Mouse (Mus musculus): ENCODE measurements around the gene Ppm1a.
A peak's percentile ranks its signal among the peaks of the same experiment; 100 is the strongest.

Ppm1a gene

GRCm38 (mm10) chr12:72757086-72757485 lies at the start of gene Ppm1a:
Gene Ppm1a (plus strand): TSS chr12:72757455.
- DNase-seq (ENCODE audit: low spot score in 2 of 2), result no peak

- DNase-seq (ENCODE audit: low spot score in 2 of 2), result no peak
Observed at GRCm38 (mm10) chr12:72709981-72710380, 47.3 kb upstream of the Ppm1a start.

GRCm38 (mm10) chr12:72714896-72715295 lies 42.4 kb upstream of the Ppm1a start:
- no peak for DNase-seq (ENCODE audit: low spot score in 2 of 2)

GRCm38 (mm10) chr12:72715846-72716245 lies 41.4 kb upstream of the Ppm1a start:
- DNase-seq (ENCODE audit: low spot score in 2 of 2), result no peak

- no peak for DNase-seq (ENCODE audit: low spot score in 2 of 2)
Observed at GRCm38 (mm10) chr12:72719046-72719445, 38.2 kb upstream of the Ppm1a start.

DNA sequence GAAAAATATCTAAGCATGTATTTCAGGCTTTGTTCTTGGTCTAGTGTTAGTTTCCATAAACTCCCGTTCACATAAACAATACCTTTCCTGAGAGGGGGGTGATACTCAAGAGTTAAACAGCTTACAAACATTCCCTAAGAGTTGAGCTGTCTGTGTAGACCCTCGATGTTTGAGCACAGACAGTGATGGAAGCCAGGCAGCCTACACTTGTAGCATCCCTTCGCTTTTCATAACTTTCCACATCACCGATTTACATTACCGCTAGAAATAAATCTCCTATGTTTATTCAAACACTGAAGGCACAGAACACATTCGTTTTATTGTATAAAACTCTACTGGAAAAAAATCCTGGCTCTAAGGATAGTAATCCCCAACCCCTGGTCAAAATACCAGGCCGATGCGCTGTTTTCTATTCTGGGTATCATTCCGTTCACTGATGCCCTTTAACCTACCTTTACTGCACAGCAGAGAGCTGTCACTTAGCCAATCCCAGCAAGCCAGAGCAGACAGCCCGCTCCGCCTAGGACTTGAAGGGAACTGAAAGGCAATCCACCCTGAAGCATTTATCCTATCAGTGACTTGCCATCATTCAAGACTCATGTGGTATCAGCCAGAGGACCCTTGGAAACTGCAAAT lies 37.7 kb upstream of the Ppm1a start:
- DNase-seq (ENCODE audit: low spot score in 2 of 2), result no peak

GRCm38 (mm10) chr12:72721710-72722109 lies 35.5 kb upstream of the Ppm1a start:
- DNase-seq (ENCODE audit: low spot score in 2 of 2), result no peak

GRCm38 (mm10) chr12:72723965-72724364 lies 33.3 kb upstream of the Ppm1a start:
- DNase-seq (ENCODE audit: low spot score in 2 of 2), result no peak

DNA sequence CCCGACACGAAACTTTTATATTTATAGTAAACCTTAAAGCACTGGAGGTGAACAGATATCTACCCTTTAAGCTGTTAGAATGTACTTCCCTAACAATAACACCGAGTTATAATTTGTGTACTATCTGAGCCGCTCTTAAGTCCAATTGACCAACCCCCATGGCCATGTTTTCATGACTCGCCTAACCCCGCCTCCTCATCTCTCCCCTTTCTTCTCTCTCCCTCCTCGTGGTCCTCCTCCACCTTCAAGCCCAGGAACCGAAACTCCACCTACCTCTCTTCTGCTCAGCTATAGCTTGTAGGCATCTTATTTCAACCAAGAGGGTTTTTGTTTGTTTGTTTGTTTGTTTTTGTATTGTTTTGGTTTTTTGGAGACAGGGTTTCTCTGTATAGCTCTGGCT lies 30.2 kb upstream of the Ppm1a start:
- no peak for DNase-seq (ENCODE audit: low spot score in 2 of 2)

GRCm38 (mm10) chr12:72727611-72728010 lies 29.6 kb upstream of the Ppm1a start:
- DNase-seq (ENCODE audit: low spot score in 2 of 2), result no peak

GRCm38 (mm10) chr12:72734112-72734511 lies 23.1 kb upstream of the Ppm1a start:
- DNase-seq (ENCODE audit: low spot score in 2 of 2), result no peak

- DNase-seq (ENCODE audit: low spot score in 2 of 2), result no peak
Observed at GRCm38 (mm10) chr12:72741176-72741575, 16.1 kb upstream of the Ppm1a start.

DNA sequence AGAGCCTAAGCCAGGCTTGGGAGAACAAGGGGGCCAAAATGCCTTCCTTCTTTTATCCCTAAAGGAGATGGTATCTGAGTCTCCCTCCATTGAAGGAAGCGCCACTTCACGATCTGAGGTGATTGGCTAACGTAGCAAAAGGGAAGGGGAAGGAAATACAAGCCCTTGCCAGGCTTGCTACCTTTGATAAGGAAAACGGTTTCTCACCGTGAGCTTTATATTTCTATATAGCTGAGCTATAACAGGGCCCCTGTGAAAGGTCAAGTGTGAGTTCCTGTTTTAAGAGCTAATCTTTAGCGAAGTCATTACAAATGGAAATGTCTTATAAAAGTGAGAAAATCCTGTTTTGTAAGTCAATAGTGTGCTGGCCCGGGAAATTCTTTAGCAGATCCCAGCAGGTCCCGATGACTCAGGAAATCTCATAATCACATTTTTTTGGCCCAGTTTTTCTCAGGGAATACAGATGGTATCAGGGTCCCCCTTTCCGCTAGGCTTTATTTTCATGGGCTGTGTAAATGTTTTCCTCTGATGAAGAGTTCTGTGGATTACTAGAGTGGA lies 12.4 kb upstream of the Ppm1a start:
- DNase-seq (ENCODE audit: low spot score in 2 of 2), result no peak

DNA sequence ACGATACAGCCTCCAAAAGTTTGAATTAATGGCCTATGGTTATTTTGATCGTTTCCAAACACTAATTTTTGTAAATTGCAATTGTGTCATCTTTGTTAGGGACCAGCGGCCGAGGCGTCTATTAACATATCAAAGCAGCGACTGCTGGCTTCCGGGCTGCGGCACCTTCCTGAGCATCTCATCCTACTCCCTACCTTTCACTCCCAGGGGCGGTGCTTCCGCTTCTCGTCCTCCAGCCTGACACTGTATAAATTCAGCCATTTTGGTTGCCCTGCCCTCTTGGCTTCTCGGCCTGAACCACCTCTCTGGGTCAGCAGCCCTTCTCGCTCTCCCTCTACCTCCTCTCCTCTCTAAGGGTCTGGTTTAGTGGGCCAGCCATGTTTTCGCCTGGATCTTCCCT lies 11.8 kb upstream of the Ppm1a start:
- DNase-seq (ENCODE audit: low spot score in 2 of 2), result no peak

DNA sequence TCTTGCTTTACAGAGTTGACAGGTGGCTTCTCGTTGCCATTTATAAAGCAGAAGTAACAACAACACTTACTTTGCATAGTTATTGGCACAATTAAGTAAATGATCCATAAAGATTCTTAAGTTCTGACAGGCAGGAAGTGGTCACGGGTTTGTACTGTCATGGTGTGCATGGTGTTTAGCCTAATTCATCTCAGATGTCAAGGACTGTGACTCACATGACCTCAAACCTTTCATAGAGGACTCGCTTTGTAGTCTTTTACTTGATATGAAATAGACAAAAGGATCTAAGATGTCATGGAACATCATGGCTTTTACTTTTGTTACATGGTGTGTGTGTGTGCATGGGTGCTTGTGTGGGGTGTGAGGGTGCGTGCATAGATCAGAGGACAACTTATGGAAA lies 8.9 kb upstream of the Ppm1a start:
- DNase-seq (ENCODE audit: low spot score in 2 of 2), result no peak

DNA sequence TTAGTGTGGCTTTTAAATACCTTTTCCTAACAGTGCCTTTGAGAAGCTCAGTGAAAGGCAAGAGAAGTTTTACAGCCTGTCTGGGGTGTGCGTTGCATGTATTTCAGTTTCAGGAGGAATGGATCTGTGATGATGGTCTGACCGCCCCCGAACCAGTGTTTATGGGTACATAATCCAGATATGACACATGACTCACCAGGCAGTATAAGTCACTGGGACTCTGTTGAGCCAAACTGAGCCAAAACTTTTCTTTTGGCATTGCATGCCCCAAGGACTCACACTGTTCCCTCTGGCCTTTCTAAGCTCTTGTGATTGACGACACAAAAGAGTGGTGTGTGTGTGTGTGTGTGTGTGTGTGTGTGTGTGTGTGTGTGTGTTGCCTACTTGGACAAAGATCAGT lies 8.4 kb upstream of the Ppm1a start:
- DNase-seq (ENCODE audit: low spot score in 2 of 2), result no peak

DNA sequence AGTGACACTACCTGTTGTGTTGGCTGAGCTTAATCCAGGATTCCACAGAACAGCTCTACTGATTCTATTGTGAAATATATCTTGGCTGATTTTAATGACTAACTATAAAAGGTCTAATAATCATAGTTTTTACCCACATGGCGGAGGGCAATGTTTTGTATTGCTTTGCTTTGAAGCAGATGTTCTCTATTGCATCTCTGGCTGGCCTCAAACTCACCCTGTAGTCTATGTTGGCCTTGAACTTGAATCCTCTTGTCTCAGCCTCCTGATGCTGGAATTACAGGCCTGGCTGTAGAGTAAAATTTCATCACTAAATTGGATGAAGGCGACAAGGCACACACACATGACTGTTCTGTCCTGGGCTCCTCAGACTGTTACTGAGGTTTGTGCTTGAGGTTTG lies 7.8 kb upstream of the Ppm1a start:
- DNase-seq (ENCODE audit: low spot score in 2 of 2), result no peak

DNA sequence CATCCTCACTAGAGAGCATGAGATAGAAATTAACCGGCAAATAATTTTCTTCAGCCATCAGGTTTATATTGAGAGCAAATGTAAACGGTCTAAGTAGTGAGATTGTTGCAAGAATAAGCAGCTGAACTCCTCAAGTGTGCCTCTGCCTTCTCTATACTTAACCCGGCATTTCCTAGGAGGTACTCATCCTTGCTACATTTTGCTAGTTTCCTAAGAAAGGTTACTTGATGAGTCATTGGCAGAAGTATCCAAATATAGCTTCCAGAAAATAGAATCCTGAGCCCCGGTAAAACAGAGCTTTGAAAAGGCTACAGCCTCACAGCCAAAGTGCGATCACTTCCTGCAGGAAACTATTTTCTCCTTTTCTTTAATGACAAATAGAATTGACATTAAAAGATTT lies 7.2 kb upstream of the Ppm1a start:
- DNase-seq (ENCODE audit: low spot score in 2 of 2), result no peak

- DNase-seq (ENCODE audit: low spot score in 2 of 2), result no peak
Observed at GRCm38 (mm10) chr12:72750606-72751005, 6.6 kb upstream of the Ppm1a start.

- DNase-seq (ENCODE audit: low spot score in 2 of 2), result no peak
Observed at GRCm38 (mm10) chr12:72757596-72757995, 341 bp downstream of the Ppm1a start.

DNA sequence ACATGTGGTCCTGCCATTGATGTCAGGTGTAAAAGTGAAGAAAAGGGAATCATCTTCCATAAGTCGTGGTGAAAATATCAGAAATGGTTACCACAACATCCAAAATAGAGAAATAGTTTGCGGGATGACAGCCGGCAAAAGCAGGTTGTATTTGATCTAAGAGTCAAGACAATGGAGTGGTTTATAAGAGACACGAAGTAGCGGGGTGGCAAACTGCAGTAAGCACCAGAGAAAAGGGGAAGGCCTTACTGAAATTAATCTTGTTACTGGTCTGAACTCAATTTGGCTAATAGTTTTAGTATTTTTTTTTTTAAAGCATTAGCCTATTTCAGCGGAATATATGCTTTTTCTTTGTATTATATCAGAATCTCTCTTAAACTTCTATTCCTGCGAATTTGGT lies 2.7 kb downstream of the Ppm1a start:
- DNase-seq (ENCODE audit: low spot score in 2 of 2), result no peak

DNA sequence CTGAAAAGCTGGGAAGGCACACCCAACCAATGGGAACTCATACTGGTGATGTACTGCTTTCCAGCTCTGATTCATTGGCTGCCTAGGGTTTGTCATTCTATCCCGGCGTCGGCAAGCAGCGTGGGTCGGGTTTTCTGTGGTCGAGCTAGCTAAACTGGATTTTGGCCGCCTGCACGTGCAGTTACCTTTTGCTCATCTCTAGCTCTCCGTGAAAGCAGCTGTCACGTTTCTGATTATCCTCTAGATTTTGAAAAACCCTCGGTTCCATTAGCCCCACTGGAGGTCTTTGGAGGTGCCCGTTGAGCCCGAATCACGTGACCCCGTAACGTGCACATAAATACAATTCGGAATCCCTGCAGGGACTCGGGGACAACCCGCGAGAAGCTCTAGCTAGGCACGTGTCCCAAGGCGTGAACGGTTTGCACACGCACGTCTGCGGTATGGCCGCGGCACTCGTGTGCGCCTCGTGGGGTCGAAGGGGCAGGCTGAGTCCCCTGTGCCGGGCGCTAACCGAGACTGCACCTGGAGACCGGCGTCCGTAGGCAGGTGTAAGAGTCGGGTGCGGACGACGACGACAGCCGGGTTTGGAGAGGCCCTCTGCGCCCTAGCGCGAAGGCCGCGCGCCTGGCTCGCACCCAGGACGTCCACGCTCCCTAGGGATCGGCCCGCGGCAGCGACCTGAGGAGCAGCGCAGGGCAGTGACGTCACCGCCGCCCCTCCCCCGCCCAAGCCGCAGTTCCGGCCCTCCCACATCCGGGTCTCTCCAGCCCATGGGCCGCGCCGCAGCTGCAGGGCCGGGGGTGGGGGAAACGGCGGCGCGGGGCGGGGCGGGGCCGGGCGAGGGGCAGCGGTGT lies 3.3 kb downstream of the Ppm1a start:
- DNase-seq (ENCODE audit: low spot score in 2 of 2), result peak; percentile 92 to 95

- no peak for DNase-seq (ENCODE audit: low spot score in 2 of 2)
Observed at GRCm38 (mm10) chr12:72761230-72761648, 4.0 kb downstream of the Ppm1a start.
